Mouse (Mus musculus): ENCODE data around the gene Alg1. TPM values are rescaled to one million over a fixed set of nuclear protein-coding genes. Genes with fewer than 3 reads are reported as not detected.

Gene Alg1
- 10 to 100 TPM; 10.6 to 76.1 (median 36.0) TPM for total RNA-seq (2018; cell fraction: chromatin; rRNA removed)
- 10 to 100 TPM; 21.2 to 39.7 (median 31.1) TPM for total RNA-seq (2018; cell fraction: cytosol; rRNA removed)
- total RNA-seq (2018; cell fraction: nucleus; rRNA removed): 10 to 100 TPM; 13.3 to 57.3 (median 40.5) TPM
- polyA plus RNA-seq (2018): 12.8 to 37.1 TPM (median 35.5 TPM) in 3 replicates

DNA sequence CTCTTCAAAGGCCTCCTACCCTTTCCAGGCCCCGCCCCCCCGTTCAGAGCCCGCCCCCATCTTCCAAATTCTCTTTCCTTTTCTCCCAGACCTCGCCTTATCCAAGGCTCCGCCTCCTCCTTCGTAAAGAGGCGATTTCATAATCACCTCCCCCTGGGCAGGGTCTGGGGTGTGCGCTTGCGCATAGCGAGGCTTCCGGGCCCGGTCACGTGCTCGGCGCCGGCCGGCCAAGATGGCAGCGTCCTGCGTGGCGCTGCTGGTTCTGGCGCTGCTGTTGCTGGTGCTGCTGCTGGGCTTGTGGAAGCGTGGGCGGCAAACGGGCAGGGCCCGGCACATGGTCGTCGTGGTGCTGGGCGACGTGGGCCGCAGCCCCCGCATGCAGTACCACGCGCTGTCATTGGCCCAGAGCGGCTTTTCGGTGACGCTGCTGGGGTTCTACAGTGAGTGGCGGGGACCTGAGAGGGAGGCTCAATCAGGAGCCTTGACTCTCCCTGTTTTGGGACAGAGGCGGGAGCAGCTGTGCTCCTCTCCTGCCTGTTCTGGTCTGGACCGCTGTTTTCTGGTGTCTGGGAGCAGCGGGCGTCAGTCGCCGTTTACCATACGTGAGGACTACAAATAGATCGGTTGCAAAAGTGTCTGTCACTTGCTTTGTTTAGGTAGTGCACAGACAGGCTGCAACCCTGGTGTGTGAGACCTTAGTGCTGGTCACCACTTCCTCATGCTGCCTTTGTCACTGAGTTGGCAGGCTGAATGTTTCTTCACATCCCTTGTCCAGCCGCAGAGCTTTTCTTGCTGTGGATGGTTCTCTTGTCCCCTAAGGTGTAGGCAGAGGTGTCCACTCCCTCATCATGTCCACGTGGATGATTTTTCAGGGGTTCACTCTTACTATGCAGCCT is at the start of gene Alg1:
Alg1 (plus strand) TSS at position 204 of the 896 bp plus-strand sequence.
- peaks cover 13% of the 10 kb centered on the region; the same call in 1 of the 2 replicates for H3K36me3 ChIP-seq (ENCODE audit: inconsistent target)
- under 1% methylated on average over 45 of the region's 47 CpGs for WGBS (ENCODE audit: missing documents)
- peaks cover 26% of the 10 kb centered on the region; the same call in 1 of the 2 replicates for H3K79me2 ChIP-seq (ENCODE audit: inconsistent target)
- peak within 1 kb of the TSS; percentile 55 for H3K27ac ChIP-seq
- peak within 1 kb of the TSS; percentile 83 for H3K4me3 ChIP-seq (ENCODE audit: inconsistent target)

DNA sequence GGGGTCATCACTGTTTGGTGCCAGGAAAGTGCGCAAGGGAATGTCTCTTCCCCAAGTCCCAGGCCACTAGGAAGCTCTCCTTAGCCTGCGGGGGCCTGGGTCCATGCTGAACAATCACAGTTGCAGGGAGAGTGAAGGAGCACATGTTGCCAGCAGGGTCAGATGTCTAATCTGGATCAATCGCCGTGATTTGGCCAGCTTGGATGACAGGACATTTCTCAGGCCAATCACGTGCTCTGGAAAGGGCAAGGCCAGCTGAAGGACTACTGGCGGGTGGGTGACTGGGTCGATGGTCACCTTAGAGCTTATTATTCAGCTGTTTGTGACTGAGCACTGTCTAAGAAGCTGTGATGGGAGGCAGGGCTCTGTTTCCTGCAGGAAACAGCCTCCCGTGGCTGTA is 49.3 kb upstream of the Alg1 start:
- Histone ChIP-seq H3K27ac (no peak overlapping the region), H3K79me2 (ENCODE audit: inconsistent target) (no peaks in the 10 kb centered on the region), H3K36me3 (ENCODE audit: inconsistent target) (no peaks in the 10 kb centered on the region), H3K4me3 (ENCODE audit: inconsistent target) (no peak overlapping the region)
- 56% methylated on average over 8 of the region's 8 CpGs for WGBS (ENCODE audit: missing documents)

DNA sequence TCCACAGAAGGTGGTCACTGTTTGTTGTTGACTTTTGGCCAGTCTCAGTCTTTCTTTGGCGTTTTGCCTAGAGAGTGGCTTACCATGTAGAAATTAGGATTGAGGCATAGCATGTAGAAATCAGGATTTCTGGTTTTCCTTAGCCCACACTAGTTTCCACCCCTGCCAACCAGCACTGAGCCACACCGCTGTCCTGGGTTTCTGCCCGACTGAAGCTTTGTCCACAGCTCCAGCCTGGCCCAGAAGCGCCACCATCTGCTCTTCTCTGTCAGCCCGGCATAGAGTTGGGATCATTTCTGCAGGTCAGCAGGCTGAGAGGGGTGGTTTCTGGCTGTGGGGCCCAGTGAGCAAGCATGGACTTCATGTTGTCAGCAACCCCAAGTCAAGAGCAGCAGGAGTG is 48.5 kb upstream of the Alg1 start:
- Histone ChIP-seq H3K79me2 (ENCODE audit: inconsistent target) (no peaks in the 10 kb centered on the region), H3K36me3 (ENCODE audit: inconsistent target) (no peaks in the 10 kb centered on the region), H3K4me3 (ENCODE audit: inconsistent target) (no peak overlapping the region), H3K27ac (no peak overlapping the region)
- 74% methylated on average over 5 of the region's 5 CpGs for WGBS (ENCODE audit: missing documents)

DNA sequence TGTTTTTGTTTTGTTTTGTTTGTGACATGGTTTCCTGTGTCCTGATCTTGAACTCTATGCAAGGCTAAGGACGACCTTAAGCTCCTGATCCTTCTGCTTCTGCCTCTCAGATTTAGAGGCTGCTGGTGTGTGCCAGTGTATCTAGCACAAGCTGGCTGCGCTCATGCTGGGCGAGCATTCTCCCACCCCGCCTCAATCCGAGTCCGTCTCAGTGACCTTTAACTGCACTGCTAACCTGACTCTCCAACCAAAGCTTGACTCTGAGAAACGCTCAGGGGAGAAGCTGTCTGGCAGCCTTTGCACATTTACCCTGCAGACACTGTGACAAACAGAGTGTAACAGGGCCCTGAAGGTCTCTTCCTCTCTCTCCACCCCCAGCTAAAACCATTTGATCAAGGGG is 47.7 kb upstream of the Alg1 start:
- Histone ChIP-seq H3K4me3 (ENCODE audit: inconsistent target) (no peak overlapping the region), H3K79me2 (ENCODE audit: inconsistent target) (no peaks in the 10 kb centered on the region), H3K27ac (no peak overlapping the region), H3K36me3 (ENCODE audit: inconsistent target) (no peaks in the 10 kb centered on the region)
- WGBS (ENCODE audit: missing documents): 91% methylated on average over 7 of the region's 7 CpGs

DNA sequence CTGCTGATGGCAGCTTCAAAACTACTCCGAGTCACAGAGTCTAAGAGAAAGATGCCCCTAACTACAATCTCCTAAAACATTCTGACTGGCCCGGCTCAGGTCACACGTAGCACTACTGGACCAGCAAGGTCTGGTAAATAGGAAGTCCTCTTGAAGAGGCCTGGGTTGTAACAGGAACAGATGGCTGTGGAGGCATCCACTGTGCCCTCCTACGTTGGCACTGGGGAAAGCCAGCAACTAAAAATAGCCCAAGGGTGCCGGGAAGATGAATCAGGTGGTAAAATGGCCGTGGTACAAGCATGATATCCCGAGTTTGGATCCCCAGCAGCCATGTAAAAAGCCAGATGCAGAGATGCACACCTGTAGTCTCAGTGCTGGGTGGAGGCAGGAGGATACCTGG is 47.2 kb upstream of the Alg1 start:
- no peak overlapping the region for H3K27ac ChIP-seq
- no peaks in the 10 kb centered on the region for H3K36me3 ChIP-seq (ENCODE audit: inconsistent target)
- 45% methylated on average over 7 of the region's 7 CpGs for WGBS (ENCODE audit: missing documents)
- no peak overlapping the region for H3K4me3 ChIP-seq (ENCODE audit: inconsistent target)
- no peaks in the 10 kb centered on the region for H3K79me2 ChIP-seq (ENCODE audit: inconsistent target)

DNA sequence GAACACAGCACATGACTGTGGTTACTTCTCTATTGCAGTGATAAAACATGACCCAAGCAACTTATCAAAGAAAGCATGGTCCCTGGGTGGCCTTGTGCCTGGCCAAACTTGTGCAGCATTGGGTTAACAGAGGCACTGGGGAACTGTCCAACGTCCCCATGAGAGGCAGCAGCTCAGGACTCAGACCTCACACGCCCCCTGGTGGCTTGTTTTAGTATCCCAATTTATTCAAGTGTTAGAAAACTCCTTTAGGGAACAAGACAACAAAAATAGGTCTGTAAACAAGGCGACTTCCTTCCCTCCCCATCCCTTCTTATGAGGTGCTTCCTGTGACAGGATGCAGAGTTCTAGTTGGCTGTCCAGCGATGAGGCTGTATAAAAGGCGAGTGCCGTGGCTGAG is 38.3 kb upstream of the Alg1 start:
- Histone ChIP-seq H3K79me2 (ENCODE audit: inconsistent target) (no peaks in the 10 kb centered on the region), H3K36me3 (ENCODE audit: inconsistent target) (peaks cover 47% of the 10 kb centered on the region), H3K4me3 (ENCODE audit: inconsistent target) (no peak overlapping the region), H3K27ac (no peak overlapping the region)
- 38% methylated on average over 6 of the region's 6 CpGs for WGBS (ENCODE audit: missing documents)

DNA sequence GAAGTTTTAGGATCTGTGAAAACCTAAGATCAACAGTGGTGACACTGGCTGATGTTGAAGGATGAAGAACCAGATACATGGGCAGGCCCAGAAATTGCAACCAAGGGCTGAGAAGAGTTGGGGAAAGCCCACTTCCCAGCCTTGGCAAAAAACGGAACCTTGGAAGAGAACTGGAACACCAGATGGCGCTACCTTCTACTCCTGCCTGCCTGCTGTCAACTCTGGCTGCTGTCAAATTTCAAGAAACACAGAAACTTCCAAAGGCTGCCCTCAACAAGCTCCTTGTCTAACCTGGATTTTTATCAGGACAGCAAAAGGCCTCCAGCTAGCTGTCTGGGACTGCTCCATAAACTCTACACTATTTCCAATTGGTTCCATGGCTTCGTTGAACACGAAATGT is 30.7 kb upstream of the Alg1 start:
- Histone ChIP-seq H3K36me3 (ENCODE audit: inconsistent target) (peaks cover 38% of the 10 kb centered on the region), H3K79me2 (ENCODE audit: inconsistent target) (peaks cover 34% of the 10 kb centered on the region), H3K4me3 (ENCODE audit: inconsistent target) (peak overlapping the region; percentile 63), H3K27ac (peak overlapping the region; percentile 61)
- WGBS (ENCODE audit: missing documents): 7% methylated on average over 4 of the region's 4 CpGs

DNA sequence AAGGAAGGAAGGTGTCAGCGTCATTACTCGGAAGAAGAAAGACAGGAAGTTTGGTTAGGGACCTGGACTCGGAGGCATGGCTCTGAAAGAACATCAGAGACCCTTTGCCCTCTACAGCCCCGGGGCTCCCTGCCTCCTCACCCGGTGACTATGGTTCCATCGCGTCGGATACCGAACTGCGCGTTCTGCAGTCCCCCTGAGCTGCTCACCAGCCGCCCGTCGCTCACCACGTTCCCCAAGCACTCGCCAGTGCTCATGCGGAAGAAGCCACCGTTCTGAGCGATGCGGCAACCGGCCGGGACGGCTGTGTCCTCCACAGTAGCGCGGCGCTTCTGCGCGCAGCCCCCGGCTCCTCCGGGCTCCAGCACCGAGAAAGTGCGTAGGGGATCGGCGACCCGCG is 30.2 kb upstream of the Alg1 start:
- H3K27ac ChIP-seq: peak overlapping the region; percentile 61
- peak overlapping the region; percentile 63 for H3K4me3 ChIP-seq (ENCODE audit: inconsistent target)
- 0% methylated on average over 36 of the region's 36 CpGs for WGBS (ENCODE audit: missing documents)
- H3K79me2 ChIP-seq (ENCODE audit: inconsistent target): peaks cover 34% of the 10 kb centered on the region
- peaks cover 32% of the 10 kb centered on the region for H3K36me3 ChIP-seq (ENCODE audit: inconsistent target)

DNA sequence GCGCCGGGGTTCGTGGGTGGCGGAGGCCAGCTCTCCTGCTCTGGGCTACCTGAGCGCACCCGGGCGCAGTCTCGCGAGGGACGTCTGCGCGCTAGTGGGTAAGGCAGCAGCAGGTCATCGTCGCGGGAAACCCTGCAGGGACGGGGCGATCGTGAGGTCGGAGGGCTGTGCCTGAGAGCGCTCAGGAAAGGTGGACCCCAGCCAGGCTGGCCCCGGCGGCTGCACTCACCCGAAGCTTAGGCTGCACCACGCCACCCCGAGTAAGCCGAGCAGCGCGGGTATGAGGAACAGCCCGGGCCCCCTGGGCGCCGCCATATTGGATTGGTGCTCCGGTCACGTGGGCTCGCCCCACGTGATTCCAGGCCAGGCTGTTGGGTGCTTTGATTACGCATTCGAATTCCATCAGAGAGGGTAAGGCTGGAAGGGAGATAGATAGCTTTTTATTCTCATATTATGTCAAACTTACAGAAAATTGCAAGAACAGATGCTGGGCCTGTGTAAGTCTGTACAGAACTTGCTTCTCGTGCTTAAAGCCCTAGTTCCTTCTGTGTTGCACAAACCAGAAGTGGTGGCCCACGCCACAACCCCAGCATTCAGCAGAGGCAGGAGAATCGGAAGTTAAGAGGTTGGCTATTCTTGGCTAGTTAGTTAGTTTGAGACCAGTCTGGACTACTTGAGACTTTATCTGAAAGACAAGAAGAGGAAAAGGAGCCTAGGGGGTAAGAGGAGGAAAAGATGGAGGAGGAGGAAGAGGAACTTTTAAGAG is 29.6 kb upstream of the Alg1 start, which contains the start of gene Nagpa:
Nagpa (minus strand) TSS at position 345 of the 766 bp plus-strand sequence.
- 2% methylated on average over 40 of the region's 40 CpGs for WGBS (ENCODE audit: missing documents)
- H3K27ac ChIP-seq: peak within 1 kb of the TSS; percentile 80
- peaks cover 26% of the 10 kb centered on the region for H3K36me3 ChIP-seq (ENCODE audit: inconsistent target)
- peak within 1 kb of the TSS; percentile 63 for H3K4me3 ChIP-seq (ENCODE audit: inconsistent target)
- peaks cover 34% of the 10 kb centered on the region for H3K79me2 ChIP-seq (ENCODE audit: inconsistent target)

DNA sequence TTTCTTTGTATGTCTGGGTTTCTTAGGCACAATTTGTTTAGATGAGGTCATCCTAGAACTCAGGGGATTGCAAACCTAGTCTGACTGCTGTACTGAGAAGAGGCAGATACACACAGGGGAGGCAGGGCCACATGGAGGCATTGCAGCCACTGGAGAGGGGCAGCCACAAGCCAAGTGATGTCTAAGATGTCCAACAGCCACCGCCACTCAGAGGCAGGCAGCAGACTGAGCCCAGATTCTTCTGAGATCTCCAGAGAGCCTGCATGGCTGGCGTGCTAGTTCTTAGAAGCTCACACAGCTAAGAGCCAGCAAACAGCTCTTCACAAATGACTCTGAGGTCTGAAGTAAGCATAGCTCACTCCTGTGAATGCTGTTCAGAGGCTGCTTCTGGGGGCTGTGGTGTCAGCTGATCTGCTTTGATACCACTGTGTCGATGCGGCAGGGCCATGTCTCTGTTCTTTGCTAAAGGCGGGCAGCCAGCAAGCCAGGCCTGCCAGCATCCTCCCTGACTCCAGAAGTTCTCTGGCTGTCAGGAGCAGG is 27.9 kb upstream of the Alg1 start:
- no peak overlapping the region for H3K27ac ChIP-seq
- H3K36me3 ChIP-seq (ENCODE audit: inconsistent target): peaks cover 9% of the 10 kb centered on the region; the same call in 1 of the 2 replicates
- 98% methylated on average over 5 of the region's 5 CpGs for WGBS (ENCODE audit: missing documents)
- no peak overlapping the region for H3K4me3 ChIP-seq (ENCODE audit: inconsistent target)
- peaks cover 34% of the 10 kb centered on the region for H3K79me2 ChIP-seq (ENCODE audit: inconsistent target)

DNA sequence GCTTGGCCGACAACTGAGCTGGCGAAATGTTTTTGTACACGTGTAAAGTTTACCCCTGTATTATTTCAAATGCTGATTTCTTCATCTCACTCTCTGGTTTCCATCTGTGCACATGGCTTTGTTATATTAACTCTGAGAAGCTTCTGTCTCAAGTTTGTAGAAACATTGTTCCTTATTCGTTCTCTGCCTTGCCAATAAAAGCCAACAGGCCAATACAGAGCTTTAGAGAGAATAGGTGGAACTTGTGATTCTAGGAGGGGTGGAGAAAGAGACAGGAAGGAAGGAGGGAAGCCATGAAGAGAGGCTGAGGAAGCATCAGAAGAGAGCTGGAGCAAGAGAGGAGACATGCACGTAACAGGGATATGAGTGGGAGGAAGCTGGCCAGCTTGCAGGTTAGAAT is 27.4 kb upstream of the Alg1 start:
- WGBS (ENCODE audit: missing documents): 85% methylated on average over 5 of the region's 5 CpGs
- H3K79me2 ChIP-seq (ENCODE audit: inconsistent target): peaks cover 29% of the 10 kb centered on the region
- H3K4me3 ChIP-seq (ENCODE audit: inconsistent target): no peak overlapping the region
- peaks cover 4% of the 10 kb centered on the region; the same call in 1 of the 2 replicates for H3K36me3 ChIP-seq (ENCODE audit: inconsistent target)
- no peak overlapping the region for H3K27ac ChIP-seq

DNA sequence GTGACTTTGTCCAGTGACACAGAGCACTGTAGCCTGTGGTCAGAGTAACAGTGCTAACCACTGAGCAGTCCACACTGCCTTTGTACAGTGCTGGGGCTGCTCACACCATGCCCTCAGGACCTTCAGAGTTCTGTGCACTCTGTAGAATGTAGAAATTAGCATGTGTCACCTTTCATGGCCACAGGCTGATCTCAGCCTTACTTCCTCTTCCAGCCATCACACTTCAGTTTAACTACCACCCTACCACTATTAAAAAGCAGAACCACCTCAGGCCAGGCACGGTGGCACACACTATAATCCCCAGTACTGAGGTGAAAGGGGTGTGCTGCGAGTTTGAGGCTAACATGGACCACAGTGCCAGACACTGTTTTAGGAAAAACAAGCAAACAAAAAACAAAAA is 23.1 kb upstream of the Alg1 start:
- Histone ChIP-seq H3K36me3 (ENCODE audit: inconsistent target) (no peaks in the 10 kb centered on the region), H3K79me2 (ENCODE audit: inconsistent target) (no peaks in the 10 kb centered on the region), H3K4me3 (ENCODE audit: inconsistent target) (no peak overlapping the region), H3K27ac (no peak overlapping the region)
- 20% methylated on average over 2 of the region's 2 CpGs for WGBS (ENCODE audit: missing documents)

DNA sequence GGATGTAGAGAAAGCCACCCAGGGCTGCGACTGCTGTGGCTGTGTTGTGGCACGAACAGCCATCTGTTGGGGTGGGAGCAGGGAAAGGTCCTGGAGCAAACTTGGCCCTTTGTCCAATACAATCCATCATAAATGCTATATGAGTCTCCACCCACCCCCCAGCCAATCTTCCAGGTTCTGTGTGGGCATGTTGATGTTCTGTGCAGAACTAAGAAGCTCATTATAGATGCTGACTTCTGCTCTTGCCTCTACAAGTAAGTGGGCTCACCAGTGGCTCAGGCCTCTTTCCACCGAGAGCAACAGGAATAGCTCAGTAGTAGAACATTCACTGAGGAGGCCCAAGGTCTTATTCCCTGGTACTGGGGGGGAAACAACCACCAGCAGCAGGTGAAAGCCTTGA is 21.3 kb upstream of the Alg1 start:
- H3K27ac ChIP-seq: no peak overlapping the region
- WGBS (ENCODE audit: missing documents): 100% methylated on average over 3 of the region's 3 CpGs
- H3K79me2 ChIP-seq (ENCODE audit: inconsistent target): no peaks in the 10 kb centered on the region
- no peak overlapping the region for H3K4me3 ChIP-seq (ENCODE audit: inconsistent target)
- no peaks in the 10 kb centered on the region for H3K36me3 ChIP-seq (ENCODE audit: inconsistent target)

DNA sequence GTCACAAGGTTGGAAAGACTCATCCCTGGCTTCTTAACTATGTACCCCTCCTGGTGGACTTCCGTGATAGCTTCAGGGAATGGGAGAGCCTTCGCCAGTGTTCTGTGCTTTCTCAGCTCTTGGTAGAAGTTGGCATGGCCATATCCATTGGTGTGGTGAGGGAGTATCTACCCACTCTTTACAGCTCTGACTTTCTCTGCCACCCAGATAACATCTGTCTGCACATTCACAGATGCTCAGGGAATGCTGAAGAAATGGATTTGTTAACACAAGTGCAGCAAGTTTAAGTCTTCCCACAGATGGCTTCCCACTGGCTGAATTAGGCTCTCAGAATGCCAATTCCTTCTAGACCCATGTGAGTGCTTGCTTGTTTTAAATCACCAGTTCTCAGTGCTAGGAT is 19.3 kb upstream of the Alg1 start:
- Histone ChIP-seq H3K36me3 (ENCODE audit: inconsistent target) (no peaks in the 10 kb centered on the region), H3K4me3 (ENCODE audit: inconsistent target) (no peak overlapping the region), H3K79me2 (ENCODE audit: inconsistent target) (no peaks in the 10 kb centered on the region), H3K27ac (no peak overlapping the region)
- 91% methylated on average over 2 of the region's 2 CpGs for WGBS (ENCODE audit: missing documents)

Measured in macrophage (primary cell).